Comparison of ENCODE assay signal across 9 mouse cellular contexts in the genomic region with DNA sequence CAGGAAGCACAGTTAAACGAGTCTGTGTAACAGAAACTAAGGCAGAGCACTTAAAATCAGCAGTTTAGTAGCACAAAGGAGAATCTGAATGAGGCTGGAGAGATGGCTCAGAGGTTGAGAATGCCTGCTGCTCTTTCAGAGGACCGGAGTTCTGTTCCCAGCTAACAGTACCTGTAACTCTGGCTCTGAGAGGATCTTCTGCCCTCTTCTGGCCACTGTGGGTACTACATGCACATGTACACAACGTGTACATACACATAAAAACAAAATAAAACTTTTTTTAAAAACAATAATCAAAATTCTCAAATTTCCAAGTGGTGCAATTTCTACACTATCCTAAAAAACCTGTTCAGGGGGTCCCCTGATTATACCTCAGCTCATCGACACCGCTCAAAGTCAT.
DNase-seq lines count a peak whose midpoint lies in the region; ATAC-seq and TF ChIP-seq lines count a peak whose summit lies in the region.
"Had no signal": no experiment of that assay in that cellular context is flagged by ENCODE, and none has a peak within 500 bp of the region (broad histone marks: within the 10 kb centered on the region; RNA-seq: fewer than 3 reads in every experiment).

No protein-coding gene starts in this region.

- H3K27ac ChIP-seq in intestine, postnatal 0 days (ENCODE audit: low read depth, low read length) = no peak overlapping the region
- H3K27ac ChIP-seq in intestine, embryonic 15.5 days = no peak overlapping the region
- no peak overlapping the region for H3K27ac ChIP-seq in liver, embryonic 13.5 days
- no peak overlapping the region for H3K27ac ChIP-seq in hindbrain, embryonic 13.5 days
- H3K27ac ChIP-seq: embryonic facial prominence, embryonic 15.5 days had no signal

- H3K36me3 ChIP-seq in intestine, postnatal 0 days (ENCODE audit: control insufficient read depth, insufficient read depth) = no peaks in the 10 kb centered on the region
- no peaks in the 10 kb centered on the region for H3K36me3 ChIP-seq in intestine, embryonic 15.5 days
- H3K36me3 ChIP-seq in G1E (replicated peaks) = no peaks in the 10 kb centered on the region
- no peaks in the 10 kb centered on the region for H3K36me3 ChIP-seq in liver, embryonic 13.5 days
- no peaks in the 10 kb centered on the region for H3K36me3 ChIP-seq in hindbrain, embryonic 13.5 days
- H3K36me3 ChIP-seq: embryonic facial prominence, embryonic 15.5 days had no signal

- H3K9ac ChIP-seq in intestine, postnatal 0 days (ENCODE audit: low read depth, low read length) = no peak overlapping the region
- no peak overlapping the region for H3K9ac ChIP-seq in intestine, embryonic 15.5 days
- no peak overlapping the region for H3K9ac ChIP-seq in liver, embryonic 13.5 days
- H3K9ac ChIP-seq in hindbrain, embryonic 13.5 days = no peak overlapping the region
- H3K9ac ChIP-seq: embryonic facial prominence, embryonic 15.5 days had no signal

- no peaks in the 10 kb centered on the region for H3K9me3 ChIP-seq in intestine, postnatal 0 days (ENCODE audit: control insufficient read depth)
- H3K9me3 ChIP-seq in intestine, embryonic 15.5 days = no peaks in the 10 kb centered on the region
- H3K9me3 ChIP-seq in G1E (replicated peaks) = no peaks in the 10 kb centered on the region
- H3K9me3 ChIP-seq in liver, embryonic 13.5 days (replicated peaks) = 0 out of 2 replicates have a peak, but pooled peaks cover 5% of the 10 kb centered on the region
- H3K9me3 ChIP-seq in hindbrain, embryonic 13.5 days = no peaks in the 10 kb centered on the region
- H3K9me3 ChIP-seq: embryonic facial prominence, embryonic 15.5 days had no signal

- H3K4me1 ChIP-seq in intestine, postnatal 0 days (replicated peaks; ENCODE audit: control insufficient read depth, insufficient read depth, low read length) = no peaks in the 10 kb centered on the region
- H3K4me1 ChIP-seq in intestine, embryonic 15.5 days (replicated peaks) = no peaks in the 10 kb centered on the region
- H3K4me1 ChIP-seq in G1E (ENCODE audit: insufficient read depth, low read depth, low read length) = no peaks in the 10 kb centered on the region
- no peaks in the 10 kb centered on the region for H3K4me1 ChIP-seq in liver, embryonic 13.5 days (replicated peaks)
- H3K4me1 ChIP-seq in hindbrain, embryonic 13.5 days (replicated peaks) = peaks cover 28% of the 10 kb centered on the region
- H3K4me1 ChIP-seq: embryonic facial prominence, embryonic 15.5 days had no signal

- peak; percentile 46 for DNase-seq in A20 (ENCODE audit: low read depth, low spot score)
- DNase-seq in G1E (ENCODE audit: low spot score) = no peak
- peak; percentile 4 for DNase-seq in liver, embryonic 13.5 days
- DNase-seq in gastrocnemius, postnatal 25 days = no peak

- H3K4me2 ChIP-seq in intestine, postnatal 0 days (replicated peaks; ENCODE audit: low read depth) = no peak overlapping the region
- H3K4me2 ChIP-seq in intestine, embryonic 15.5 days (replicated peaks) = no peak overlapping the region
- H3K4me2 ChIP-seq in liver, embryonic 13.5 days = no peak overlapping the region
- H3K4me2 ChIP-seq in hindbrain, embryonic 13.5 days = no peak overlapping the region
- H3K4me2 ChIP-seq: embryonic facial prominence, embryonic 15.5 days had no signal

- no peak for ATAC-seq in intestine, postnatal 0 days
- ATAC-seq in intestine, embryonic 15.5 days = no peak
- ATAC-seq in G1E (ENCODE audit: extremely low read depth, insufficient number of reproducible peaks, low FRiP score, poor library complexity, severe bottlenecking) = peak; percentile 34; the same call in 1 of the 2 replicates
- ATAC-seq in liver, embryonic 13.5 days (ENCODE audit: low read depth) = no peak
- ATAC-seq in frontal cortex, adult (ENCODE audit: low TSS enrichment) = no peak
- ATAC-seq in hindbrain, embryonic 13.5 days (ENCODE audit: low FRiP score) = no peak

- peak; percentile 59 for TF ChIP-seq CTCF in intestine, postnatal 0 days (IDR thresholded peaks at IDR 0.05; ENCODE audit: low read depth)
- peak; percentile 47 for TF ChIP-seq CTCF in G1E (IDR thresholded peaks at IDR 0.05; ENCODE audit: low read depth, low read length)

- H3K4me3 ChIP-seq in intestine, postnatal 0 days (ENCODE audit: low read depth, low read length) = no peak overlapping the region
- H3K4me3 ChIP-seq in intestine, embryonic 15.5 days (replicated peaks) = no peak overlapping the region
- H3K4me3 ChIP-seq in G1E (ENCODE audit: low read depth, low read length) = no peak overlapping the region
- no peak overlapping the region for H3K4me3 ChIP-seq in liver, embryonic 13.5 days (replicated peaks)
- H3K4me3 ChIP-seq in hindbrain, embryonic 13.5 days = no peak overlapping the region
- H3K4me3 ChIP-seq: embryonic facial prominence, embryonic 15.5 days had no signal

- no peaks in the 10 kb centered on the region for H3K27me3 ChIP-seq in intestine, postnatal 0 days (replicated peaks; ENCODE audit: control insufficient read depth, insufficient read depth, low read length)
- H3K27me3 ChIP-seq in intestine, embryonic 15.5 days (replicated peaks) = no peaks in the 10 kb centered on the region
- no peaks in the 10 kb centered on the region for H3K27me3 ChIP-seq in G1E (ENCODE audit: insufficient read depth, low read length)
- no peaks in the 10 kb centered on the region for H3K27me3 ChIP-seq in liver, embryonic 13.5 days
- H3K27me3 ChIP-seq in hindbrain, embryonic 13.5 days = no peaks in the 10 kb centered on the region
- H3K27me3 ChIP-seq: embryonic facial prominence, embryonic 15.5 days had no signal

- 80% methylated on average over 5 of the region's 5 CpGs for WGBS in intestine, postnatal 0 days
- WGBS in intestine, embryonic 15.5 days = 85% methylated on average over 5 of the region's 5 CpGs
- WGBS in liver, embryonic 13.5 days (ENCODE audit: insufficient replicate concordance) = 69% methylated on average over 5 of the region's 5 CpGs
- 84% methylated on average over 5 of the region's 5 CpGs for whole genome bisulfite sequencing in hindbrain, embryonic 13.5 days

Comparison
In these comparisons a context has a peak if more than half of its experiments do, and no peak if none do; other contexts are left out.
1. DNase-seq: peak in A20 (single experiment) and liver, embryonic 13.5 days (single experiment); none in G1E (single experiment) and gastrocnemius, postnatal 25 days (single experiment).